Mouse (Mus musculus) liver (tissue): Measurements from ENCODE around the gene Bbs9.

Experiments used
- DNase-seq: peaks from one replicate; pipeline ENCODE4 v3.0.0-alpha.2; 2020; ENCODE audit warnings: mixed read lengths

Gene Bbs9

GRCm38 (mm10) chr9:22886351-22886750, 410.8 kb downstream of the Bbs9 start:
- DNase-seq, result no peak

DNA sequence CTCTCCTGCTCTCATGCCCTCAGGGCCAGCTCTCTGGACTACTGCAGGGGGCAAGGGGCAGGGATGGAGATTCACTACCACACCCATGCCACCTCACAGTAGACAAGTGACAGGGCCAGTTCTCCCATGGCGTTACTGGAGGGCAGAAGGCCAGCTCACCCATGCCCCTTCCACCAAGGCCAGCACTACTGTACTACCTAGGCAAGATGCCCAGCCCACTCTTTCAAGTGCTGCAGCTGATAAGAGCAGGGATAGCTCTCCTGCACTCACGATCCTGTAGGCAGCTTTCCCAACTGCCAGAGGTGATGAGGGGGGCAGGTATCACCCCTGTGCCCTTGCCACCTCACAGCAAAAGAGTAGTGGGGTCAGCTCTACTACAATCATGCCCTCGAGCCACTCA, 429.9 kb downstream of the Bbs9 start:
- DNase-seq, result no peak

GRCm38 (mm10) chr9:22916808-22917207, 441.3 kb downstream of the Bbs9 start:
- DNase-seq, result no peak

GRCm38 (mm10) chr9:22935645-22936044, 460.1 kb downstream of the Bbs9 start:
- DNase-seq, result no peak
